Mouse (Mus musculus) right cerebral cortex, postnatal 4 days (tissue): ENCODE results near the gene Pgap2.

ENCODE experiments used
- DNase-seq: peaks from one replicate; pipeline ENCODE4 v3.0.0-alpha.2; 2022

Pgap2 gene

GRCm38 (mm10) chr7:102267113-102267579 is 57.1 kb downstream of the Pgap2 start:
- peak; percentile 96 for DNase-seq

- peak; percentile 42 for DNase-seq
These were observed 57.8 kb downstream of the Pgap2 start, which contains the start of gene Stim1 for GRCm38 (mm10) chr7:102267601-102268394. Gene Stim1 (plus strand): TSS chr7:102267806.

GRCm38 (mm10) chr7:102268395-102268748 is 58.4 kb downstream of the Pgap2 start:
- no peak for DNase-seq

- no peak for DNase-seq
These were observed 62.5 kb downstream of the Pgap2 start for GRCm38 (mm10) chr7:102272422-102272948.

GRCm38 (mm10) chr7:102281403-102281802 is 71.4 kb downstream of the Pgap2 start:
- no peak for DNase-seq

- no peak for DNase-seq
These were observed 72.3 kb downstream of the Pgap2 start for GRCm38 (mm10) chr7:102282261-102282660.
